Mouse (Mus musculus) cerebellum, adult 11-12 months (tissue): ENCODE measurements at regions not wholly inside any gene's neighbourhood (a gene's known extent, or its start where the extent isn't known, plus 50 kb on each side); places are given as distances from the start of the nearest gene placed in this dataset.

Experiments
- DNase-seq: peaks from one replicate; pipeline ENCODE4 v3.0.0; 2022

DNA sequence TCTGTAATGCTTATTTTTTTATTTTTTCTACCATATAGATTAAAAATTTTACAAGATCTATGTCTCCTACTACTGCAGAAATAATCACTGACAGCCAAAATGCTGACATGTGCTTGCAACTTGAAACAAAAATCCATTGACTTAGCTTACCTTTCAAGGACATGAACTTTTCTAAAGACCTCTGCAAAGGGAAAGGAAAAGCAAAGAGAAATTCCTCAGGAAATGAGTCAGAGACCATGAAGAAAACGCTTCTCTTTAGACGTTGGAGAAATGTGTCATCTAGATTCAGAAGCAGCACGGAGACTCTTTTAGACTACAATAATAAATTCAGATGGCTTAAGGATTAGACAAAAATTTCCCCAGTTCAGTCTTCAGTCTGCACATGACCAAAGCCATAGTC, 2188.6 kb upstream of the Tenm3 start:
- DNase-seq, result no peak

DNA sequence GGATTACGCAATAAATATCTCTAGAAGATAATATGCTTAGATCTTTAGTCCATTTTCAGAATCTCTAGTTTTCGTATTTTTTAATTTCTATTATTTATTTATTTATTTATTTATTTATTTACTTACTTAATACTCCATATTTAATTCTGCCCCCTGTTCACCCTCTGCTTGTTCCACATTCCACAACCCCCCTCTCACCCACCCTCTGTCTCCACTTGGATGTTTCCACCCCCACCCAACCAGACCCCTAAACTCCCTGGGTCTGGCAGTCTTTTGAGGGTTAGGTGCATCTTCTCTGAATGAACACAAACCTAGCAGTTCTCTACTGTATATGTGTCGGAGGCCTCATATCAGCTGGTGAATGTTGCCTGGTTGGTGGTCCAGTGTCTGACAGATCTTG, 2166.8 kb upstream of the Tenm3 start:
- DNase-seq, result no peak

DNA sequence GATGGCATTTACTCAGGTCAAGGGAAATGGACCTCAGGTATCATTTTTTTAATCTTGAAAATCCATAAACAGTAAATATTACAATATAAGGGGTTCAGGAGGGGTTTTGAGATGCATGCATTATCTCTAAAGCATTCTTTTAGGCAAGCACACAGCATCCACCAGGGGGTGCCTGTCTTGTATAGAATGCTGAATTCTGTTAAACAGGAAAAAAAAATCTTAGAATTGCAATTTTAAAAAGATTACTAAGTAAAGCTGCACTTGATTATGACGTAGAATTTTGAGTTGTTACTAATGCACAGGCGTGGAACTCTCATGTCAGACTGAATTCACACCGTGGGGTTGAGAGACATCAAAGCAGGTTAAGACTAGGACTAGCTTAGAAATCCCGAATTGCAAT, 2123.6 kb upstream of the Tenm3 start:
- DNase-seq, result no peak

DNA sequence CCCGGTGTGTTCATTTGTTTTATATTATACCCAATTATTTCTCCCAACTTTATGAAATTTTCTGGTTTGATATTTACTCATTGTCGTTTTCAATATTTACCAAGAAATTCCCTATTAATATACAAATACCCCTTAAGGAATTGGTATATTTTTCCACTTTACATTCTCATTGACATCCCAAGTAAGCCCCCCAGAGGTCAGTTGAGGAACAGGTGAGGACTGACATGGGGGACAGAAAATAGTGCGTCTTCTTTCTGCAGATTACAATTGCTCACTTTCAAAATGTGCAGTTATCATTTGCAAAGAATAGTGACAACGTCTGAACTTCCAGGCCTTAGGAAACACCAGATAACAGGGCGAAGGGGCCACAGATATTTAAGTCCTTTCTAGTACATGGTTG, 2073.8 kb upstream of the Tenm3 start:
- no peak for DNase-seq

DNA sequence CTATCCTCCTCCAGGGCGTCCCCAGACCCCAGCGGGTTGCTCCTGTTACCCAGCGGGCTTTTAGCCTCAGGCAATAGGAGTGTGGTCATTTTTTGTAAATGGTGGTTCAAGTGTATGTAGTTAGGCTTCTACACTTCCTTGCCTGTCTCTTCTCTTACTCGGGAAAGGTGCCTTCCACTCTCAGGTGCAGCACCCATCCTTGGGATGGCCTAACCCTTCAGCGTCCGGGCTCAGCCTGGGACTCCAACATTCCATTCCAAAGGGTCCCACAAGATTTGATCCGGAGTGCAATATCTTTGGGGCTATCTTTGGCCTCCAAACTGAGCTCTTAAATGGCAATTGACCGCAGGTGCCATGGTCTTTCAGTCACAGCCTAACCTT, 2073.0 kb upstream of the Tenm3 start:
- DNase-seq, result no peak

DNA sequence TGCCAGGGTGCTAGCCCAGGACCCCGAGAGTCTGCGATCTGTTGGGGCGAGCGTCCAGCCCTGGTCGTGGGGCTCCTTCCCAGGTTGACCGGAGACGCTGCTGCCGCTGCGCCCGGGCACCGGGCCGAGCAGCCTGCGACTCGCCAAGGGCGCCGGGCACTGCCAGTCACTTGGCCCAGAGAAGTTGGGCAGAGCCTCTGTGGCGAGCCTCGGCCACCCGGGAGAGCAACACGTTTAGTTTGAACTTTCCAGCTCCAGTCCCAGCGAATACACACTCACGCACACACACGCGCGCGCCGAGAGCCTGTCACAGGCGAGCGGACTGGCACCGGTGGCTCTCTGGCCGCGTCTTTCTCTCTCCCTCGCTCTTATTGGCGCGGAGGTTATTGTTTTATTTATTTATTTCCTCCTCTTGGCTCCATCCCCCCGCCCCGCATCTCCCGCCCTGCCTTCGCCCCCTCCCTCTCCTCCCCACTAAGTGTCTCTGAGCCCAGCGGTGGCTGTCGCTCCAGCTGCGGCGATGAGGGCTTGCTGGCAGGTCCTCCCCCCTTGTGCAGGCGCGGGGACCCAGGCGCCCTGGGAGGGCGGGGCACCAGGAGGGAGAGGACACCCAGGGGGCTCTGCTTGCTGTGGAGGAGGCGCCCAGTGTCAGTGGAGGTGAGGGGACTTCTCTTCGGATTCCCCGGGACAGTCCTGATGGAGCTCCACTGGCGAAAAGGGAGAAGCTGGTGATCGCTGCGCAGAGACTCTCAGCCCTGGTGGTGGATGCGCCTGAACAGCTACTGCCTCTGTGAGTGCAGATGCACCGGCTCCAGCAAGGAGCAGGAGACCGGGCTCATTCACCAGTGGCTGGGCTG, 2072.4 kb upstream of the Tenm3 start:
- DNase-seq, result peak; percentile 63

DNA sequence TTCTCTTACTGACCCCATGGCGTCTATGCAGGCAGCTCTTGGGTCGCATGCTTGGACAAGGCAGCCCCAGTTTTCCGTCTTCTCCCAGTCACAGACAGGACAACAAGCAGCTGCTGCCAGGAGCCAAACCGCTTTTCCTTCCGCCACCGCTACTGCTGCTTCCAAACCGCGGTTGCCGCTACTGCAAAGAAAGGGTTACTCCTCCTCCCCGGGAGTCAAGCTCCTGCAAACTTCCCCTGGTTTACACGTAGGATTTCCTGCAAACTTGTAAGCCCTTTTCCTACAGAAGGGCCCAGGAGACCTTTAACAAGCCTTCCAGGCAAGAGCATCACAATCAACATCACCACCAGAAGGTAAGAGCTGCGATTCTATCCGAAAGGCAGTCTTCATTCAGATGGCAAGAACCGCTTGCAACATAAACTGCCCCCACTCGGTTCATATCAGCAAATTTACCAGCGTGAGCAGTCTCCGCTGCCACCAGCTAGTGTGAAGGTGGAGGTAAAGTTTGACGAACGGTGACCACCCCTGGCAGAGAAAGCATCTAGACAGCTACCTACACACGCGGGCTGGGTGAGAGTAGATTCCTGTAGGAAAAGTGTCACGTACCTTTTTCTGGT, 2071.6 kb upstream of the Tenm3 start:
- DNase-seq, result peak; percentile 7

DNA sequence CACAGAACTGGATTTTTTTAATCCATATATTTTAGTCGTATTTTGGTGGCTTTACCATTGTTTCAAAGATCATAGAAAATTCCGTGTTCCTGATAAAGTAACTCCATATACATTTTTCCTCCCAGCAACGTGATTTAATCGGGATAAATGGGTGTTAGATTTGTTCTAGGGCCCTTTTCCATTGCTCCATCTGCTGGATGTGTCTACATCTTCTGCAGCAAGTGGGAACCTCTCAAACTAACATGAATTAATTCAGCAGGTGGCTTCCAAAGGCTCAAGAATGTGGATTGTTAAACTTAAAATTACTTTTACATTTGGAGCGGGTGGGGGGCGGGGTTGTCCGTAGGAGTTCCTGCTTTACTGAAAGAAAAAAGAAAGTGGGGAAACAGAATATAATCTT, 2070.9 kb upstream of the Tenm3 start:
- no peak for DNase-seq

DNA sequence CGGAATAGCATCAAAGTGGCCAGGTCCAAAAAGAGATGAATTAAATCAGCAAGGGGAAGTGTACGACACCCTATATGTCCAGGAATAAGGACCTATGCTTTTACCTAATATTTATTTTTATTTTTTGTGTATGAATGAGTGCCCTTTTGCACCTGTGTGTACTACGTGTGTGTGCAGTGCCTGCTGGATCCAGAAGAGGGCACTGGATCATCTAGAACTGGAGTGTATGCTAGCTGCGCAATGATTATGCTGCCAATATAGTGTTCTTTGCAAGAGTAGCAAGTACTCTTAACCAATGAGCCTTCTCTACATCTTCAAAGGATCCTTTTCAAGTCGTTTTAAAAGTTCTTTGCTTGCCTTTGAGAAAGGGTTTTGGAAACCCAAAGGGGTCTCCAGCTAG, 2034.4 kb upstream of the Tenm3 start:
- no peak for DNase-seq
